Mouse (Mus musculus): Measurements from ENCODE around the gene Srek1.

Gene Srek1

GRCm38 (mm10) chr13:103726872-103727271 is 47.5 kb downstream of the Srek1 start:
- no peak for DNase-seq (ENCODE audit: low spot score)

- no peak for DNase-seq (ENCODE audit: low spot score)
Observed at GRCm38 (mm10) chr13:103711406-103712025, 62.9 kb downstream of the Srek1 start.

GRCm38 (mm10) chr13:103710359-103710781 is 64.0 kb downstream of the Srek1 start:
- no peak for DNase-seq (ENCODE audit: low spot score)

- no peak for DNase-seq (ENCODE audit: low spot score)
Observed at GRCm38 (mm10) chr13:103705436-103705978, 68.9 kb downstream of the Srek1 start.

- no peak for DNase-seq (ENCODE audit: low spot score)
Observed at GRCm38 (mm10) chr13:103703833-103704232, 70.6 kb downstream of the Srek1 start.

- DNase-seq (ENCODE audit: low spot score) = peak; percentile 54
Observed at GRCm38 (mm10) chr13:103703386-103703785, 71.0 kb downstream of the Srek1 start.

- DNase-seq (ENCODE audit: low spot score) = no peak
Observed at GRCm38 (mm10) chr13:103702266-103702665, 72.1 kb downstream of the Srek1 start.

GRCm38 (mm10) chr13:103700752-103701151 is 73.7 kb downstream of the Srek1 start:
- DNase-seq (ENCODE audit: low spot score) = no peak

GRCm38 (mm10) chr13:103697993-103698392 is 76.4 kb downstream of the Srek1 start:
- no peak for DNase-seq (ENCODE audit: low spot score)

GRCm38 (mm10) chr13:103696164-103696563 is 78.2 kb downstream of the Srek1 start:
- no peak for DNase-seq (ENCODE audit: low spot score)

- DNase-seq (ENCODE audit: low spot score) = no peak
Observed at GRCm38 (mm10) chr13:103695456-103695855, 79.0 kb downstream of the Srek1 start.

Measured in yolk sac, embryonic 10.5 days (tissue).